Mouse (Mus musculus) spleen, adult 12 weeks (tissue): ENCODE data around the gene Hspa2.

Experiments
- DNase-seq: peaks from one replicate; pipeline ENCODE4 v3.0.0; 2022; ENCODE audit warnings: low spot score

Hspa2 gene

DNA sequence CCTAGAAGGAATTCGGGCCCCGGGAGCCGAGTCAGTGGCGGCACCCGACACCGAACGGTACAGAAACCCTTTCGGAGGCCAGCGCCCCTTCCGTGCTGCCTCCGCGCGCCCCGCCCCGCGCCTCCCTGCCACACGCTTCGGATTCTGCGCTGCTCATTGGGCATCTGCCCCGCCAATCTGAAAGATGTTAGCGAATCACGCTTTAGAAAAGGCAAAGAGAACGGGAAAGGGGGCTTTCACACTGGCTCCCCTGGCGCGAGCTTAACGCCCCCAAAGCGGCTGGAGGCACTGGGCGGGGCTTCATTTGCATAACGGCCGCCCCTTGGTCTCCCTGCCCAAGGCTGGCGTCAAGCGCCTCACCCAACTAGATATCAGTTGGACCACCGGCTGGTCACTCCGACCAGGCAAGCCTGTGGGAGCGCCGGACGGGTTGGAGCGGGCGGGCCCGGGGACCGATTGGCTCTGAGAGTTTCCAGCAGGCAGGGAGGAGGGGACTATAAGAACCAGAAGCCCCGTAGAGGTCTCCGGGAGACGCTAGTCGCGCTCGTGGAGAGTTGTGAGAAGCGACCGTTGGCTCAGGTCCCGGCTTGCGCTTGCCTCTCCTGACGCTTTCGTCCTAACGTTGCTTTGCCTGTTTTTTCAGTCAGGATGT lies at the start of gene Hspa2:
Gene Hspa2, plus strand, starts transcription at position 291 of the 652 bp plus-strand sequence.
- DNase-seq = peak; percentile 92

DNA sequence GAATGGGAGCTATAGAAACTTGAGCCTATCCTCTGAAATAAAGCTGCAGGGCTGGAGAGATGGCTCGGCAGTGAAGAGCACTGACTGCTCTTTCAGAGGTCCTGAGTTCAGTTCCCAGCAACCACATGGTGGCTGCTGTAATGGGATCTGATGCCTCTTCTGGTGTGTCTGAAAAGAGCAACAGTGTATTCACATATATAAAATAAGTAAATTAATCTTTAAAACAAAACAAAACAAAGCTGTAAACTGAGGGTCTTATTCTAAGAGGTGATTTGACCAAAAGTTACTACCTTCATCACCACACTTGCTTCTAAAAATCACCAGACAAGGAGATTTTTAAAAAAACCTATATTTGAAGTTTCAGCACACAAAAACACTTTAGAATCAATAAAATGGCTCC lies 43.1 kb upstream of the Hspa2 start:
- DNase-seq = no peak

DNA sequence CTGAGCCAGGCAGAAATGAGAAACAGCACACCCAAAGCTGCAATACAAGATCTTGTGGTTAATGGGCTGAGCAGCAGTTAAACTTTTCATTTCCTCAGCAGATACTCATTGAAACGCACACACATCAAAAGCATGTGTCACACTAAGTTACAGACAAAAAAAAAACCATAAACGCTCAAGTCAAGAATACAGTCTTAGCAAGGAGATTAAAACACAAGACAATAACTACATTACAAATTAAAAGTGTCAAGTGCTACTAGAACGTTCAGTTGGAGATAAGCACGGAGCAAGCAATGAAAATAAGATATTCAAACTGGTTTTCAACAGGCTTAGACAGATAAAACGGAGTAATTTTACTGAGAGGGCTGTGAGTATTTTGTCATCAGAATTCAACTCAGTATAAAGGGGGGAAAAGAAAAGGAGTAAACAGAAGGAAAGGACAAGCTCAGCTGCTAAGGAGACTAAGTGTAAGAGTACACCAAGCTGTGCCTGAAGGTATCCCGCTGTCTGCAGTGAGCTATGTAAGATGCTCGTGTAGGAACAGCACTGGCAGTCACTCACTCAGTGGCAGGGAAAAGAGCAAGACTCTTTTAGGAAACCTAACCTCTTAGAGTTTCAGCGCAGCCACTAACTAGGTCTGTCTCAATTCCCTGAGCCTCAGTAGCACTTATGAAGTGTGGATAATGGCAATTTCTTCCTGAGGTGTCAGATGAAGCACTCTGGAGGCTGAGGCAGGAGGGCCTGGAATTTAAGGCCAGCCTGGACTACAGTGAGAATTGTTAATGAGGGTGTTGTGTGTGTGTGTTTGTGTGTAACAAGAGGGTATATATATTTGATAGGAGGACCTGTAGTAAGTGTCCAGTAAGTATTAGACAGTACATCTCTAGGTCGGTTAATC lies 42.3 kb upstream of the Hspa2 start:
- no peak for DNase-seq

DNA sequence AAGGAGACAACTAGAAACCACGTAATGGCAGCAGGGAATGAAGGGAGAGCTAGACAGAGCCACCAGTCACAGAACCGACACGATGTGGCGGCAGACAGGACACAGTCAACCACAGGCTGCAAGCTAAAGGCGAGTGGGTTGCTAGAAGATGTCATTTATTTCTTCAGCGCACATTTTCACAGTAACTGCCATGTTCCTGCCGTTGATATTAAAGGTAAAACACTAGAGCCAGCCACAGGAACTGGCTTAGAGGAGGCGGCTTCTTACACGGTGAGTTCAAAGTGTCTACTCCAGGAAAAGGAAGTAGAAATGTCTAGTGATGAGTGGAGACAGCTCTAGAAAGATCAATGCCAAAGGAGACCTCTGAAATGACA lies 41.7 kb upstream of the Hspa2 start:
- no peak for DNase-seq

DNA sequence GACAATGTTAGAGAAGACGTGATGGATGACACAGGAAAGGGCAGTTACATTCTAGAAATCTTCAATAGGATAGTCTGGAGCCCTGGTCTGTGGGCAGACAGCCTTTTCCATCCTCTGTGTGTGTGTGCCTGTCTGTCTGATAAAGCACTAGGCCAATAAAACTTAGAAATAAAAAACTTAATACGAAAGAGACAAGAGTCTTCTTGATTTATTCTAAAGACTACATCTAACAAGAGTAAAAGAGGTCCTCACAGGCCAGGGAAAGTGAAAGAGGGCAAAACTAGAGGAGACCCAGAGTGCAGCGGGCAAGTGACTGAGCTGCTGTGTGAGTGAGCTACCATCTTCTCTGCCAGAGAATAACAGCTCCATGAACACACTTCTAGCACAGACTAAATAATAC lies 37.7 kb upstream of the Hspa2 start:
- no peak for DNase-seq

DNA sequence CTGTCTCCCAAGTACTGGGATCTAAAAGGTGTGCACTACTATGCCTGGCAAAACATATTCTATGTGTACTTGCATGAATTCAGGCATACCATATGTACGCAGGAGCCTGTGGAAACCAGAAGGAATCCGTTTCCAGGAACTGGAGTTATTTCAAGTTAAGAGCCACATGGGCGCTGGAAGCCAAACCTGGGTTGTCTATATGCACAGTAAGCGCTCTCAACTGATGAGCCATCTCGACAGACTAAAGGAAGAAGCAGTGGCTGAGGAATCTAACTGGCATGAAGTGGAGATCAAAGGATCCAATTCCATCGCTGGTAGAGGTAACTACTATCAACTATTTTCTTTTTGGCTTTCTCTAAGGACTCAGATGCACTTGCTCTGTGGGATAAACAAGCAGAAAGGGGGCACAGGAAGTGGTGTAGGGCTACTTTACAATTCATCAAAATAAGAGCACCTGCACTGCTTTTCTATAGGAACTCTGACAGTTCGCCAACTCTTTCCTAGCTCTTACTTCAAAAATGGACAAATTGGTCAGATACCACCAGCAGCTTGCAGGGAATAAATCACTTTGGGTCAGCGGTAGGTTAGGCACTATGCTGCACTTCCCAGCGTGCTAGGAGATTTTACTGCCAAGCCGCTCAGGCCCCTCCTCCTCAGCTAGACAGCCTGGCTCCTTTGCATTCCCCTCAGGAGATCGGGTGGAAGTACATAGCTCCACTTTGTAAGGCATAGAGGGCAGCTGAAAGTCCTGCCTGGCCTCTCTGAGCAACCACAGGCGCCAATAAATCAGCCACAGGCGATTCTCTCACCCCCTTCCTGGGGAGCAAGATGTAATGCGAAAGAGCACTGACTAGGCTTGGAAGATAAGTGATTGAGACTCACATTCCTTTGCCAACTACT lies 36.6 kb upstream of the Hspa2 start:
- no peak for DNase-seq

DNA sequence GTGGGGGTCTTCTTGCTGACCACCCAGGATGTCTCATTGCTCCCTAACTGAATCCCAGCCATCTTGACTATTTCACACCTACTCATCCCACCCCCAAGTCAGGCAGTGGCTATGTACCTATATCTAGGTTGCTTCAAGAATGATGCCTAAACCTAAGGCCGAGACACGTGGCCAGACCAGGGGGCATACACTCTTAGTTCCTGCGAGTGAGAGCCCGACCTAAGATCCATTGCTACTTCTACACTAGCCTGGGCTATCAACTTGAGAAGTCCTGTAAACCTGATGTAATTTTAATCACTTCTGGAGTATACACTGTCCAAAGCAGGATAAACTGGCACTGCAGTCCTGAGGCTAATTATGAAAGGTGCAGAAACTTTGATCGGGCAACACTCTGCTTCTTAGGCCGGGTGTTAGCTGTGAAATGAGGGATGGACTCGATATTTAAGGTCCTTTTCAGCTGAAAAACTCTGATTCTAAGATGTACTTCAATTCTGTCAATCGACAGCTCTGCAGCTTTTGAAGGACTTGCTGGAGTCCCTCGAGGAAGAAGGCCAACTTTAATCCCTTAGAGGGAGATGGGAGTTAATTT lies 35.7 kb upstream of the Hspa2 start:
- no peak for DNase-seq

DNA sequence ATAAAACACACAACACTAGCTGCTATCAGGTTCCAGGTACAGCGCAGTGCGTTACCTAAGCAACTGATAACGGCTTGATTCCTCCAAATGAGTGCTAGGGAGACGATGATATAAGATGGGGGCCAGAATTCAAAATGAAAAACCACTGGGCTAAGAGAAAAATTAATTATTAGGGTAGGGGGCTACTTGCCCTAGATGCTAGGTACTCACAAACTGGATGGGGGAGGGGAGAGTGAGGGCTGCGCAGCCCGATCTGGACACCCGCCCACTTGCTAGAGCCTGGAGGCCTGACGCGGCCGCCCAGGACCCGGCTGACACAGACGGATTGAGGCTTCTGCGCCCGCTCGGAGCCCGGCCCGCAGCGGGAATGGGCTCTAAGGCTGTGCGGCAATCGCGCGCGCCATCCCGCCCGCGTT lies 35.2 kb upstream of the Hspa2 start:
- no peak for DNase-seq

DNA sequence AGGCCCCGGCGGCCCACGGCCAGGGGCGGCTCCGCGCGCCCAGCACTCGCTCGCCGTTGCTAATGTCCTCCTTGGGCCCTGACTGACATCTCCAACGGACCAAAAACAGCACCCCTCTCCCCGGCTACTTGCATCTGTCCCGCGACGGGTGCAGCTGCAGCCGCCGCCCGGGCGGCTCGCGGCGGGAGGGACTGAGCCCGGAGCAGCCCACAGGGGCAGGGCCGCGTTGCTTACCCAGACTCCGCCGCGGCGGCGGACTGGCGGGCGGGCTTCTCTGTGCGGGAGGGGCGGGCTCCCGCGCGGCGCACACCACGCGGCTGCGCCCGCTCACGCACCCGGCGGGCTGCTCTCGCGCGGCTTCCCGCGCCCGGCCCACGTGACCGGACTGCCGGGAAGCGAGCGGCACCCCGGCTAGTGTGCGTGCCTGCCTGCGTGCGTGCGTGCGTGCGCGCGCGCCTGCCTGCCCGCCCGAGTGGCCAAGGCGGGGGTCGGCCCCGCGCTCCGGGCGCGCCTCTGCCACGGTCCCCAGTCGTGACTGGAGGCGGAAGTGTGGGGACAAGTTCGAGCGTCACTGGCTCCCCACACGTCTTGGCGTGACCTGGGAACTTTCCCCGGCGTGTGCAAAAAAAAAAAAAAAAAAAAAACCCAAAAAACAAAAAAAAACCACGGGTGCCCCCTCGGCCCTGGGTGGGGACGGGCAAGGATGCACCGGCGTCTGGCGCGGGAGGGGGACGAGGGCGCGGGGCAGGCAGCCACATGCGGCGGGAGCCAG lies 34.6 kb upstream of the Hspa2 start, which contains the start of gene Zbtb25:
Gene Zbtb25, minus strand, starts transcription at position 397 of the 772 bp plus-strand sequence.
- DNase-seq = peak; percentile 79

DNA sequence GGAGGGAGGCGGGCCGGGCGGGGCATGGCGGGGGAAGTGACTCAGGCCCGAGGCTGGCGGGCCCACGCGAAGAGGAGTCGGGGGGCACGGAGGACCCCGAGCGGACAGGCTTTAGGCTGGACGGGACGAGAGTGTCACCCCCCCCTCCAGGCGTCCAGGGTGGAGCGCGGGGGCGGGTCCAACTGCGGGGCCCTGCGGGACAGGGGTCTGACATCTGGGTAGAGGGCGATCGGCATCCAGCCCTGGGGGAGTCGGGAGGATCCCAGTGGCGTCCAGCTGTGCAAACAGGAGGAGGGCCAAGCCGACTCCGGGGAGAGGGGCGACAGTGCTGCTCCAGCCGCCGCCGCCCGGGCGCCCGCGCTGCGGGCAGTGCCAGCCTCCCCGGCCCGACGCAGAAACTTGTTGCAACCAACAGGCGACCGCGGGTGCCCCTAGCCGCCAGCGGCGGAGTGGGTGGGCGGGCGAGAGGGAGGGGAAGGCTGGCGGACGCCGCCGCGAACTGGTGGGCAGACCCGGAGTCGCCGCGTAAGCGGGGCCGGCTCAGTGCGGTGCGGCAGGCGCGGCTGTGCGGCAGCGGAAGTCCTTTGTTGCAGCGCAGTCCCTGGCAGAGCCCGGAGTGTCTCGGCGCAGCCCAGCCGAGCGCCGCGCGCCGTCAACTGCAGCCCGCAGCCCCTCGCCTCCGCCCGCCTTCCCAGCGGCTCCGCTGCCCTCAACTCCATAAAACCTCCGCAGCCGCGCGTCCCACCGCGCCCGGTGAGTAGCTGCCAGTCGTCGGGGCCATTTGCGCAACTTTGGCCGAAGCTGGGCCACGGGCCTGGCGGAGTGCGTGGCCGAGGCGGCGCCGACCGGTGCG lies 33.8 kb upstream of the Hspa2 start, which contains the start of gene Zbtb1:
Gene Zbtb1, plus strand, starts transcription at position 289 of the 853 bp plus-strand sequence.
- DNase-seq = peak; percentile 75

DNA sequence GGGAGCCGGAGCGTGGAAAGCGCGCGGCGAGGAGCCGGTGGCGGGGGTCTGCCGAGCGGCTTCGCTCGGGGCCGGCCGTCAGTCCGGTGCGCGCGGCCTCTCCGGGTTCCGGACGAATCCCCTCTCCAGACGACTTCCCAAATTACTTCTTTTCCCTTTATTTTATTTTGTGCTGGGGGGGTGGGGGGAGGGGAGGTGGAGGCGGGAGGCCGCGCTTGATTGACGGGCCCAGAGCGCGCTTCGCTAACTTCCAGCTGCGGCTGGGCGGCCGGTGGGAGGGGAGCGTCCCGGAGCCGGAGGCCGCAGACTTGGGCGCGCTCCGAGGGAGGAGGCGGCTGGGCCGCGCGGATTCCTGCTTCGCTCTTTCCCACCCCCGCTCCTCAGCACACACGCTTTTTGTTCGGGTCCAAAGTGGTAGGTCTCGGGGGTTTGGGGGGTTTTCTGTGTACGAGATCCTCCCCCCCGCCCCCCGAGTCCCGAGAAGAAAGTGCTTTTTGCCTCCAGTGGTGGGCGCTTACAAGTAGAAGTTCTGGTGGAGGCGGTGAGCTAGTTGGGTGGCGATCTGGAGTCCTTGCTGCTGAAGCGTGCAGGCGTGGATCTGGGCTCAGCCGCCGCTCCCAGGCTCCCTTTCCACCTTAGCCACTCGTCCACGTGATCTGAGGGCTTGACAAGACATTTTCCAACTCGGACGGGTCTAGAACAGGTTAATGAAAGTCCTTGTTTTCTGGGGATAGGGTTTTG lies 33.0 kb upstream of the Hspa2 start:
- DNase-seq = peak; percentile 60

DNA sequence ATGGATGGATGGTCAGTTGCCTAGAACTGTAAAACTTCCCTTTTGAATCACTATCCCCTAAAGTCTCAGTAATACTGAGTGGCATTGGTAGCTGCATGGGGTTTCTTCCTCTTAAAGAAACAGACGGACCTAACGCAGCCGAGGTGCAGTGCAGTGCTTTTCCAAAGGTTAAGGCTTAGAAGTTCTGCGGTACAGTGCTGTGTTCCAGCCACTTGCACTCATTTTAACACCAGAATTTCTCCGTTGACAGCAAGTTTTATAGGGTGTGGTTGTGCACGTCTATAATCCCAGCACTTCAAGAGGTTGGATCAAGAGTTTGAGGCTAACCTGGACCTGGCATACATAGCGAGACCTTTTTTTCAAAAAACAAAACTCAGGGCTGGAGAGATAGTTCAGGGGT lies 31.9 kb upstream of the Hspa2 start:
- no peak for DNase-seq

DNA sequence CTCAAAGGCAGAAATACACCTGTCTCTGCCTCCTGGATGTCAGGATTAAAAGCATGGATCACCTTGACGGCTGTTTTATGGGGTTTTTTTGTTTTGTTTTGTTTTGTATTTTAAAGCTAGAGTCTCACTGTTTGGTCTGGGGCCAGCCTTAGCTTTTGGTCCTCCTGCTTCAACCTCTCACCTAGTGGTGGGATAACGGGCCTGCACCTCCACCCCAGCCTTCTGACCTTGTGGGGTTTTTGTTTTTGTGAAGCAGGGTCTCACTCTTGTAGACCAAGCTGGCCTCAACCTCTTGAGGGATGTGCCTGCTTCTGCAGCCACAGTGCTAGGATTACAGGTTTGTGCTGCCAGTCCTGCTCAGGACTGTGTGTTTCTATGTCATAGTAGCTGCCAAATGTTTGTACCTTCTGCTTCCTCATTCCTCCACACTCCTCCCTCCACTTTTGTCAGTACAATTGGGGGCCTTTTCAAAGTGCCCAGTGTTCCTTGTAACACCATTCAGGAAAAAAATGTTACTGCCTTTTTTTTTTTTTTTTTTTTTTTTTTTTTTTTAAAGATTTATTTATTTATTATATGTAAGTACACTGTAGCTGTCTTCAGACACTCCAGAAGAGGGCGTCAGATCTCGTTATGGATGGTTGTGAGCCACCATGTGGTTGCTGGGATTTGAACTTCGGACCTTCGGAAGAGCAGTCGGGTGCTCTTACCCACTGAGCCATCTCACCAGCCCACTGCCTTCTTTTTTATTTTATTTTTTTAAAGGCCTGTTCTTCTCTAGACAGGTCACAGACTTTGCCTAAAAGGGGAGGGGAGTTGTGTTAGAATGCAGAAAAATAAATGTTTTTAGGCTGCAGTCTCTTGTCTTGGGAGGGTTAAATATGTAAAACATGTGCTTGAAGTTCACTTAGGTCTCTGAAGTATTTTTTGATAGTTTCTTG lies 30.8 kb upstream of the Hspa2 start:
- DNase-seq = peak; percentile 31

DNA sequence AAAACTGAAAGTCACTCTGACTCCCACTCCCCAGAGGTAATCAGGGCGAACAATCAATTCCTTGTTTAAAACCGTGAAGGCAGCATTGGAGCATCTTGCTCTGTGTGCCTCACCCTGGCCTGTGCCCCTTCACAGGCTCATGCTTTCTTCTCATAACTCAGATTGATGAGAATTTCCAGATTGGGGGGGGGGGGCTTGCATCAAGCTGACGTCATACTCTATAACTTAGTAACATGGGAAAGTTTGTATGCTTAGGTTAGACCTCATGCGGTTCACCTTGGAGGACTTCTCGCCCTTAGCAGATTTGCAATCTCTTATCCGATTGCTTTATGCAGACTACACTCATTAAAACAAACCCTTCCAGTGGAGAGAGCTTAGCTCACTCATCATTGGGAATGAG lies 30.0 kb upstream of the Hspa2 start:
- DNase-seq = no peak

DNA sequence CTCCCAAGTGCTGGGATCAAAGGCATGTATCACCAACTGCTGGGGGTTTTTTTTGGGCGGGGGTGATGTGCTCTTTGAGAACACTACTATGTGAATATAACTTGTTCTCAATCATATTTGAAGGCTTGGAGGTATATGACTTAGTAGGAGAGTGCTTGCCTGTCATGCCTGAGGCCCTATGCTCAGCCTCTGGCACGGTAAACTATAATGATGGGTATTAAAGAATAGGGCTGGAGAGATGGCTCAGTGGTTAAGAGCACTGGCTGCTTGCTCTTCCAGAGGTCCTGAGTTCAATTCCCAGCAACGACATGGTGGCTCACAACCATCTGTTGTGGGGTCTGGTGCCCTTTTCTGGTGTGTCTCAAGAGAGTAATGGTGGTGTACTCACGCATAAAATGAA lies 29.1 kb upstream of the Hspa2 start:
- no peak for DNase-seq

DNA sequence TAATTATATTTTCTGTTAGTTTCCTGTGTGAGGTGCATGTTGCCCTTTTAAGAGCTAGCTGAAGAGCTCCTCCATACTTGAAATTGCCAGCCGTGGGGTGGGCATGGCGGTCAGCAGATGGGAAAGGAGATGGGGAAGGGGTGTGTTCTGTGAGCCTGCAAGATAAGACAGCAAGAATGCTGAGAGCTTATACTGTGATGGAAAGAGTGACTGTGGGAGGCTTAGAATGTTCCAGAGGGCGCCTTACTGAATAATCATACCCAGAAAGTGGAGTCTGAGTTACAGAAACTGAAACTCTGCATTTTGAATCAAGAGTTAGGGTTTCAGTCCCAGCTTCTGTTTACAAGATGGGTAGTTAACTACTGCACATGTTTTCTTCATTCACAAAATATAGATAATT lies 28.5 kb upstream of the Hspa2 start:
- DNase-seq = no peak

DNA sequence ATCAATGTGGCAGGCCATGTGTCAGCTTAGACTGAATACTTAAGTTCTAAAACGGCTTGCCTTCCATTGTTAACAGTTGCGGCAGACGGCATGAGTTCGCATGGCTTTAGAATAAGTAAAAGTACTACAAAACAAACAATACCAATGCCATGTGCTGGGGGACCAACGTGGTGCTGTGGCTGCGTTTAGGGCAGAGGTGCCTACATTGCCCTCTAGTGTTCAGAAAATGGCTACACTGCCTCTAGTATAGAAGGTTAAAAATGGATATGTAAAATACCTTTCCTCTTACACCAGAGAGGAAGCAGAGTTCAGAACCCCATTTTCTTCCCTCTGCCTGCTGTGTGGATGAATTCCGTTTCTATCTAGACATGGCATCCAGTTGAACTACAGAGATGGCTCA lies 27.3 kb upstream of the Hspa2 start:
- DNase-seq = peak; percentile 25

DNA sequence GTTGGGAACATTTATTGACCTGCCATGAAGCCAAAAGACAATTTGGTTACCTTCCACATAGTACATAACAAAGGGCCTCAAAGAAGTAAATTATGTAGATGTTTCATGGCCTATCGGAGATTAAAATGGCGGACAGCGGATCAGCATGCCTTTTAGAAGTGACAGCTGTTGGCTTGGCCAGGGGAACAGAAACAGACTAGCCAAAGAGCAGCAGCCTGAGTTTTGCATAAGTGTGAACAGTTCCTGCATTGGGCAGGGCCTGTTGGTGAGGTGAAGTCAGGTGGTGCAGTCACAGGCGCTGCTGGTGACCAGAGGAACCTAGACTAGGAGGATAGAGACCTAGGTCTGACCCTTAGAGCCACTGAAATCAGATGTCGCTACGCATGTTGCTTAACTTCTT lies 26.9 kb upstream of the Hspa2 start:
- DNase-seq = no peak
